Mouse (Mus musculus): ENCODE measurements around the gene Otof. TPM values are rescaled to one million over a fixed set of nuclear protein-coding genes. Genes with fewer than 3 reads are reported as not detected.
A peak's percentile ranks its signal among the peaks of the same experiment; 100 is the strongest.

Otof gene
- total RNA-seq, 1 experiment from 2014 or later, result not detected

GRCm38 (mm10) chr5:30355559-30356159 is 106.1 kb downstream of the Otof start:
- no peak for ATAC-seq (ENCODE audit: extremely low read depth, insufficient number of reproducible peaks, low FRiP score, poor library complexity, severe bottlenecking)

GRCm38 (mm10) chr5:30355114-30355513 is 106.6 kb downstream of the Otof start:
- no peak for ATAC-seq (ENCODE audit: extremely low read depth, insufficient number of reproducible peaks, low FRiP score, poor library complexity, severe bottlenecking)

GRCm38 (mm10) chr5:30353605-30354004 is 108.1 kb downstream of the Otof start:
- ATAC-seq (ENCODE audit: extremely low read depth, insufficient number of reproducible peaks, low FRiP score, poor library complexity, severe bottlenecking), result no peak

GRCm38 (mm10) chr5:30343886-30344285 is 117.8 kb downstream of the Otof start:
- ATAC-seq (ENCODE audit: extremely low read depth, insufficient number of reproducible peaks, low FRiP score, poor library complexity, severe bottlenecking), result no peak

GRCm38 (mm10) chr5:30343107-30343506 is 118.6 kb downstream of the Otof start:
- peak; percentile 28; the same call in 1 of the 2 replicates for ATAC-seq (ENCODE audit: extremely low read depth, insufficient number of reproducible peaks, low FRiP score, poor library complexity, severe bottlenecking)

- no peak for ATAC-seq (ENCODE audit: extremely low read depth, insufficient number of reproducible peaks, low FRiP score, poor library complexity, severe bottlenecking)
These were observed 119.1 kb downstream of the Otof start for GRCm38 (mm10) chr5:30342601-30343015.

GRCm38 (mm10) chr5:30341601-30342365 is 119.9 kb downstream of the Otof start:
- no peak for ATAC-seq (ENCODE audit: extremely low read depth, insufficient number of reproducible peaks, low FRiP score, poor library complexity, severe bottlenecking)

- ATAC-seq (ENCODE audit: extremely low read depth, insufficient number of reproducible peaks, low FRiP score, poor library complexity, severe bottlenecking), result no peak
These were observed 120.9 kb downstream of the Otof start for GRCm38 (mm10) chr5:30340815-30341214.

Other genes starting within 250 kb of the Otof start
- gene Selenoi, start 229.4 kb downstream of the Otof start, total RNA-seq (2017), result 18.3 and 20.9 TPM in 2 replicates
- 1.2 TPM in 1 of 2 replicates, not detected in the other for gene Drc1, start 180.5 kb downstream of the Otof start, total RNA-seq (2017)
- gene 1700001C02Rik, start 4.1 kb upstream of the Otof start, total RNA-seq (2017), result not detected in 2 replicates
- not detected in 2 replicates for gene Cib4, start 83.9 kb upstream of the Otof start, total RNA-seq (2017)
- not detected in 2 replicates for gene Kcnk3, start 126.2 kb upstream of the Otof start, total RNA-seq (2017)
- 17.8 and 21.0 TPM in 2 replicates for gene Slc35f6, start 186.0 kb upstream of the Otof start, total RNA-seq (2017)
- gene Cenpa, start 204.8 kb upstream of the Otof start, total RNA-seq (2017), result 56.1 and 56.7 TPM in 2 replicates
- gene Dpysl5, start 249.6 kb upstream of the Otof start, total RNA-seq (2017), result not detected in 2 replicates

All from neutrophil, adult 5-6 weeks (primary cell).